Mouse (Mus musculus) thymus, postnatal 25 days (tissue): ENCODE measurements around the gene Fam3c.

Source experiments
- DNase-seq: peaks from one replicate; pipeline ENCODE4 v3.0.0; 2022

The Fam3c gene

DNA sequence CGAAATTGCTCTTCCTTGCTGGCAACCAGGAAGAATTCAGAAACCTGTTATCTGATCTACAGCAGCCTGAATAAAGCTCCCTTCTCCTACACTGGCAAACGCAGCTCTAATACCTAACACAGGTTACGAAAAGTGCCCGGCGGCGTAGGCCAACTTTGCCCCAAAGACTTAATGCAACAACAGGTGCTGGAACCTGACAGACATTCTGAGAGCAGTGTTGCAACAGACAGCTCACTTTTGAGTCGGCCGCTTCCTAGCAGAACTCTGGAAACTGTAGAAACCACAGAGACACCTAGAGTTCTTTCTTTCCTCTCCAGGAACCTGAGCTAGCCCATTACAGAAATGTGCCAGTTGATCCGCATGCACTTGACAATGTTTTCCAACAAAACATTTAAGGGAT is 4.5 kb downstream of the Fam3c start:
- DNase-seq = peak; percentile 18

GRCm38 (mm10) chr6:22350239-22350571 is 5.8 kb downstream of the Fam3c start:
- peak; percentile 14 for DNase-seq

GRCm38 (mm10) chr6:22349531-22350238 is 6.4 kb downstream of the Fam3c start:
- DNase-seq = peak; percentile 26

DNA sequence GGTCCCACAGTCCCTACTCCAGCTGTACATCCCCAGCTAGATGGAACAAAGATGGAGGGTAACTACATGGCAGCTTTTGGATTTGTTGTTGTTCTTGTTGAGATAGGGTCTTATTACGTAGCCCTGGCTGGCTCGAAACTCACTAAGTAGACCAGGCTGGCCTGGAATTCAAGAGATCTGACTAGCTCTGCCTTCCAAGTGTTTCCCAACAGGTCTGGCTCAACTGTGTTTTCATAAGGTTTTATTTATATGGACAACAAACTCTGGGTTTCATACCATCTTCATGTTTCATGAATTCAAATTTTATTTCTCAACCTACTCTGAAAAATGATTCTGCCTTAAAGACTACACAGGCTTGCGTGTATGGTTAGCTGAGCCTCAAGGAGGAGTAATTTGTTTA is 7.1 kb downstream of the Fam3c start:
- DNase-seq = no peak

DNA sequence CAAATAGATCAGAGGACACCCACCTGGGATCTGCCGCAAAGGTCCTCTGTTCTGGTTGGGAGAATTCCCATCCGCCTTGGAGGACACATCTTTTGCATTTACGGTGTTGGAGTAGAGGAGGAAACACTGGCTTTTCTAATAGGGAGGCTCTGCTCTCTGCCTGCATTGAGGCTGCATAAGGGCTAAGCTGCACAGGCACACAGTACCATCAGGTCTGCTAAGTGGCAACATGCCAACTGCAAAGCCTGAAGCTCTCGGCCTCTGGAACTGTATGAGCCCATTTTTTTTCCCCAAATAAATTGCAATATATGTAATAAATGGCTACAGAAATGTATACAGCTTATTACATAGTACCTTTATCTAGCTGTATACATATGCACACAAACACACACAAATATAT is 7.9 kb downstream of the Fam3c start:
- DNase-seq = no peak

DNA sequence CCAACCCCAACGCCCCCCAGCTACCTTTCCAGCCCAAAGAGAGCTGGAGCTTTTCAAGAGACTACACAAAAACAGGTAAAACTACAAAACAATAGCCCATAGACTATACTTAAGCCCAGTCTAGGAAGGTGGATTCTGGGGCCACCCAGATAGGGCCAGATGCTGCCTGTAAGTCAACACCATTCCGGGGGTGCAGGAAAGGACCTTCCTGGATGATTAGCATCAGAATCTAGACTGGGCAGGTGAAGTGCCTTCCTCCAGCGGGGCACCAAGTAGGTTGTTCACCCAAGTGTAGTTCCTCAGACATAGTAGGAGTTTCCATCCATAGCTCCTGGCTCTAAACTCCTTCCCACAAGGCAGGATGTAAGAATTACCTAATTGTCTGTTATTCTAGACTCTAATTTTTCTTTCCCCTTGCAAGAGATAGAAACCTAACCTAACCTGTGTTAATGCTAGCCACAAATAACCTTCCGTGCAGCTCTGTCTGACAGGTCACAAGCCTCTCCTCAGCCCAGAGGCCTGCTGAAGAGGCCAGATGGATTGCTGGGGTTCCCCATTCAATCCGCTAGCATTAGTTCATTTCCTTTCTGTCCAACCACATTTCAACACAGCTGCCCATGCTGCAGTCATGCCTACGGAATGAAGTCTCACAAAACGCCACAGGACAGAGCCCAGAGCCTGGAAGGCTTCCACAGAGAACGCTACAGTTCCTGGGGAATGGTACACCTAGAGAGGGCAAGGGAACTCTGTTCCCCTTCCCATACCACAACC is 8.7 kb downstream of the Fam3c start:
- no peak for DNase-seq

DNA sequence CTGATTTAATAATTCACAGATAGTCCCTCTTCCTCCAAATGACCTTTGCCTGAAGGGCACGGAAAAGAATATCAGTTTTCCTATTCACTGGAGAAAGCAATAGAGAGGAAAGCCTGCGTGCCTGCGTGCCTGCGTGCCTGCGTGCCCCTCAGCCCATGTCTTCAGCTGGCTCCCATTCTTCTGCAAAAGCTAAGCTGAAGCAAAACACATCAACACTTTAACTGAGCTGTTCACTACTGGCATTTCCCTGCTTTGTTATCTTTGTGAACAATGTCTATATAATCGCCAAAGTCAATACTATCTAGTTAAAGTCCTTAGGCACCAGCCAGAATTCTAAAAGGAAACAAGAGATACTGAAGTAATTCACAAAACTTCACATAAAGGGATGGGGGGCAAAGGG is 11.6 kb downstream of the Fam3c start:
- no peak for DNase-seq

GRCm38 (mm10) chr6:22343706-22344105 is 12.3 kb downstream of the Fam3c start:
- no peak for DNase-seq

- DNase-seq = no peak
Observed at GRCm38 (mm10) chr6:22343292-22343691, 12.8 kb downstream of the Fam3c start.

GRCm38 (mm10) chr6:22340779-22341178 is 15.3 kb downstream of the Fam3c start:
- DNase-seq = no peak

- DNase-seq = no peak
Observed at GRCm38 (mm10) chr6:22339763-22340542, 16.1 kb downstream of the Fam3c start.

DNA sequence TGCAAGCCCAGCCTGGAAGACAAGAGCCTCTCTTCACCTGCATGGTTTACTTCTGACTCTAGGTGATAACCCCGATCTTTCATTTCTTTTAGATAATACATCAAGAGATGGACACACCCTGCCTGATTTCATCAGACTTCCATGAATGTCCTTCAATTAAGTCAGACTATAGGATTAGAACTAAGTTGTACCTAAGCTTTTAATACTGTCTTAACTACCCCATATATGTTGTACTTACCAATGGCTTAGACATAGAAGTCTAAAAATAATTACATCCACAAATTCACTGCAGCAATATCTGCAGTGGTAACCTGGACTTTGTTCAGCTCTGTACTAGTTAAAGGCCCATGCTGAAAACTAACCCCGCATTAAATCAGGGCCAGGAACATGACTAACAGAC is 23.5 kb downstream of the Fam3c start:
- DNase-seq = no peak

DNA sequence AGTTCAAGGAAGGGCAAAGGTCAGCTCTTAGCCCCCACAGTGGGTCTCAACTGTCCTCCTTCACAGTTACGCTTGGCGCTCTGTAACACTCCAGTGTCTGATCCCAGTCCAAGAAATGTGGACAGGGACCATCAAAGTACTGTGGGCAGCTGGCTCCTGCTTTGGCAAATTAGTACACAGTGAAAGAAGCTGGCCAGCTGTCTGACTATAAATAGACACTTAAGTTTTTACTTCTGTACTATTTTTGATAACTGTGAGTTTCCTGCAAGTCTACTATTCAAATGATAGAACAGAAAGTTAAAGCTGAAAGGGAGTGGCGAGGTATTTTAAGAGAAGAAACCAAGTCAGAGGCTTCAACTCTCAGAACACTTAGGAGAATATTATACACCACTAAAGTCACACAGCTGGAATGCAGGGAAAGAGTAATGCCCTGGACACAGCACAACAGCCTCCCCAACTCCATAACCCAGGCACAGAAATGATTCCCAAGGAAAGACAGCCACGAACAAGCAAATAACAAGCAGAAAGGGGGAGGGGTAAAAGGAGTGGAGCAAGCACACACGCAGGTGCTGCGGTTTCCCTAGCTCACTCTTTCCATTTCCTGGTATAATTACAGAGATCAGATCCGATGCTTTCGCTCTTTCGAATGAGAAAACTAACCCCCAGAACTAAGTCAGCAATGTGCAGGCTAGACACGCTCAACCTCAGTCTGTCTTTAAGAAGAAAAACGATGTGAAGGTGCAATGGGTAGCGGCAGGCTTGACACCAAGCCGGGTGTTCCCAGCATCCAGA is 25.7 kb downstream of the Fam3c start:
- DNase-seq = peak; percentile 37

DNA sequence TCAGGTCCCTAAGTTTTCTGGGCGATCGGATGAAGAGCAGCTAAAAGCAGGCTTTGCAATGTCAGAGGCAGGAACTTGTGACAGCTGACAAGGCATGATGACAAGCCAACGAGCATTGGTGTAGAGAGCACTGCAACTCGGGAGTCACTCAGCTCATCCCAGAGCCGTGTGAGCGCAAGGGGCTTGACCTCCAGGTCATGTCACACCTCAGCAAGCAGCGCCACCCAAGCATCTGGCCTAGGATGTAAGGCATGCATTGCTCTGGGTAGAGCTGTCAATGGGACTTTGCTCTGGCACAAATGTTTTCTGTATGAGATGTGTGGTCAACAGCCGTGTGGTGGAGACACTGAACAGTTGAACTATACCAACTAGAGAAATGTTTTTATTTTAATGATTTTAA is 28.1 kb downstream of the Fam3c start:
- no peak for DNase-seq

GRCm38 (mm10) chr6:22327091-22327490 is 29.0 kb downstream of the Fam3c start:
- no peak for DNase-seq

GRCm38 (mm10) chr6:22326289-22326688 is 29.8 kb downstream of the Fam3c start:
- no peak for DNase-seq

DNA sequence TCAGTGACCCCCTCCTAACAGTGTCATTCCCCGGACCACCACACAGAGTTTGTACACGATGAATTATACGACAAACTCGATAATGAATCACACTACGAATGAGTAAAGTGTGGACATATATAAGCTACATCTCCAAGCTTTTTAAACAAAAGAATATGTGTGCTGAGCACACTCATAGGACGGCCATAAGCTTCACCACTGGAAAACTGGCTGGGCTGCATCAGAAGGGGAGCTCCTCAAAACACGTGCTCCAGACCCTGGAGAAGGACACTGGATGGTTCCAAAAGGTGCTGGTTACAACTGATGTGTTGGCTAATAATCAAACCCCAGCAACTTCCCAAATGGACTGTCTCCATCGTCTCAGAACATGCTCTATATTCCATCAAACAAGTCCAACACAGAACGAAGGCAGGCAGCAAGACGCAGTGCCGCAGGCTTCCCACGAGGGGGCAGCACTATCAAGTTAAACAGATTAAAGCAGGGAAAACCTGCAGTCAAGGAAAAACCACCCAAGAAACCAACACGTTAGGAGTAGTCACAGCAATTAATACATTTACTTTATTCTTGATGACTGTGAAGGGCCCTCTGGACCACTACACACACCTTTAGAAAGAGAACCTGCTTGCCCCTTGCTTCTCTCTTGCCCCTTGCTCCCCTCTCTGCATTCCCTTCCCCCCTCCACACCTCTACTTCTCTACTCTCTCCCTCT is 30.5 kb downstream of the Fam3c start:
- DNase-seq = peak; percentile 80

DNA sequence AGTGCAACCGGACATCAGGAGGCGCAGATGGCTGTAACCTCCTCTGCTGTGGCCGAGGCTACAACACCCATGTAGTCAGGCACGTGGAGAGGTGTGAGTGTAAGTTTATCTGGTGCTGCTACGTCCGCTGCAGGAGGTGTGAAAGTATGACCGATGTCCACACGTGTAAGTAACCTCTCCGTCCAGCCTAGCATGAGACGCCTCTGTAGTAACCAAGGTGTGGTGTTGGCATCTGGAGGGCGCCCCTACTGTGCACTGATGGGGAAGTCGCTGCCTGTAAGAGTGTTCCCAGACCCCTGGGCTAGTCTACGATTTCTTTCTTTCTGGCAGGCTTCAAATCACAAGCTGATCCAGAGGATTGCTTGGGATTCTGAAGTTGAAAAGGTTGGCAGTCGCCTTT is 58.0 kb downstream of the Fam3c start:
- no peak for DNase-seq

GRCm38 (mm10) chr6:22297028-22297427 is 59.0 kb downstream of the Fam3c start:
- DNase-seq = no peak

GRCm38 (mm10) chr6:22293922-22294321 is 62.1 kb downstream of the Fam3c start:
- DNase-seq = no peak

DNA sequence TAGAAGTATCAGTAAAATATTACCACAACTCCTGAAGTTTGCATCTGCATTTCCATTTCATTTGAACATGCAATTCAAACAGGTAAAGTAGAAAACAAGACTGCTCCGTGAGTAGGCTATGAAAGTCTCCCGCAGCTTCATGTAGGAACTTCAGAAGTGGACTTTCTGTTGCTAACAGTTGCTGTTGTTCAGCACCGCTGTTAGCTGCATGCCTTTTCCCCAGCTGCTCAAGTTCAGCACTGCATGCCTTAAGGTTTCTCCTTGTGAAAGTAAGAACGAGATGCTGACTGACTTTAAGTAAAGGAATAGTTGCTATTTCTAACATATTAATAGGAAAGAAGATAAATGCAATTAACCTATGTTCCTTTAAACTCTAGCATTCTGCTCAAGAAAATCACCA is 64.0 kb downstream of the Fam3c start:
- DNase-seq = no peak

GRCm38 (mm10) chr6:22290790-22291189 is 65.3 kb downstream of the Fam3c start:
- no peak for DNase-seq
